Mouse (Mus musculus) urinary bladder, postnatal 10 days (tissue): ENCODE measurements around the gene Cysrt1.
A peak's percentile ranks its signal among the peaks of the same experiment; 100 is the strongest.

ENCODE experiments used
- DNase-seq: peaks from one replicate; pipeline ENCODE4 v3.0.0; 2022; ENCODE audit warnings: low spot score

Gene Cysrt1

GRCm38 (mm10) chr2:25234551-25235220, 7.6 kb downstream of the Cysrt1 start:
- no peak for DNase-seq

GRCm38 (mm10) chr2:25234050-25234449, 8.2 kb downstream of the Cysrt1 start, which contains the start of gene Slc34a3:
TSS of gene Slc34a3 (minus strand) at chr2:25234364.
- DNase-seq: no peak

- no peak for DNase-seq
Observed at GRCm38 (mm10) chr2:25233421-25233820, 8.8 kb downstream of the Cysrt1 start.

- no peak for DNase-seq
Observed at GRCm38 (mm10) chr2:25231038-25231437, 11.2 kb downstream of the Cysrt1 start.

GRCm38 (mm10) chr2:25230581-25230980, 11.7 kb downstream of the Cysrt1 start:
- no peak for DNase-seq

GRCm38 (mm10) chr2:25229582-25229981, 12.7 kb downstream of the Cysrt1 start:
- DNase-seq: no peak

GRCm38 (mm10) chr2:25228995-25229530, 13.2 kb downstream of the Cysrt1 start:
- DNase-seq: no peak

GRCm38 (mm10) chr2:25228431-25228889, 13.8 kb downstream of the Cysrt1 start:
- peak; percentile 79 for DNase-seq

- no peak for DNase-seq
Observed at GRCm38 (mm10) chr2:25227406-25227805, 14.8 kb downstream of the Cysrt1 start.

GRCm38 (mm10) chr2:25226864-25227263, 15.4 kb downstream of the Cysrt1 start:
- no peak for DNase-seq

GRCm38 (mm10) chr2:25225811-25226379, 16.4 kb downstream of the Cysrt1 start:
- DNase-seq: no peak

GRCm38 (mm10) chr2:25224766-25225752, 17.2 kb downstream of the Cysrt1 start:
- DNase-seq: peak; percentile 88

GRCm38 (mm10) chr2:25224492-25224765, 17.8 kb downstream of the Cysrt1 start, which contains the start of gene Tubb4b:
TSS of gene Tubb4b (minus strand) at chr2:25224702.
- no peak for DNase-seq

- DNase-seq: peak; percentile 46
Observed at GRCm38 (mm10) chr2:25223681-25224491, 18.4 kb downstream of the Cysrt1 start.

- no peak for DNase-seq
Observed at GRCm38 (mm10) chr2:25221331-25221772, 20.9 kb downstream of the Cysrt1 start.

GRCm38 (mm10) chr2:25218445-25218844, 23.8 kb downstream of the Cysrt1 start, which contains the start of gene Fam166a:
TSS of gene Fam166a (plus strand) at chr2:25218745.
- no peak for DNase-seq

- DNase-seq: no peak
Observed at GRCm38 (mm10) chr2:25217666-25218065, 24.6 kb downstream of the Cysrt1 start.

- no peak for DNase-seq
Observed at GRCm38 (mm10) chr2:25214444-25214843, 27.8 kb downstream of the Cysrt1 start, which contains the start of gene Stpg3. TSS of gene Stpg3 (minus strand) at chr2:25214637.

GRCm38 (mm10) chr2:25213266-25213865, 28.9 kb downstream of the Cysrt1 start:
- no peak for DNase-seq

- peak; percentile 57 for DNase-seq
Observed at GRCm38 (mm10) chr2:25211121-25211670, 31.1 kb downstream of the Cysrt1 start, which contains the start of gene Nelfb. TSS of gene Nelfb (minus strand) at chr2:25211489.
